Mouse (Mus musculus): ENCODE data around the gene Map2k7.

Map2k7 gene

GRCm38 (mm10) chr8:4238434-4239192, at the start of gene Map2k7, which contains the start of gene Gm49320:
TSS of gene Map2k7 (plus strand) at chr8:4238740.
TSS of gene Gm49320 (plus strand) at chr8:4238865.
- DNase-seq (ENCODE audit: low read depth, low spot score) = peak; percentile 100

GRCm38 (mm10) chr8:4189031-4189722, 49.4 kb upstream of the Map2k7 start:
- no peak for DNase-seq (ENCODE audit: low read depth, low spot score)

- no peak for DNase-seq (ENCODE audit: low read depth, low spot score)
Observed at GRCm38 (mm10) chr8:4192305-4192704, 46.2 kb upstream of the Map2k7 start.

GRCm38 (mm10) chr8:4192807-4193587, 45.5 kb upstream of the Map2k7 start:
- peak; percentile 68 for DNase-seq (ENCODE audit: low read depth, low spot score)

- DNase-seq (ENCODE audit: low read depth, low spot score) = no peak
Observed at GRCm38 (mm10) chr8:4193588-4193894, 45.0 kb upstream of the Map2k7 start.

GRCm38 (mm10) chr8:4201321-4201720, 37.2 kb upstream of the Map2k7 start:
- DNase-seq (ENCODE audit: low read depth, low spot score) = no peak

GRCm38 (mm10) chr8:4205246-4206123, 33.1 kb upstream of the Map2k7 start:
- DNase-seq (ENCODE audit: low read depth, low spot score) = no peak

- no peak for DNase-seq (ENCODE audit: low read depth, low spot score)
Observed at GRCm38 (mm10) chr8:4206182-4207015, 32.1 kb upstream of the Map2k7 start.

GRCm38 (mm10) chr8:4207016-4207350, 31.6 kb upstream of the Map2k7 start:
- DNase-seq (ENCODE audit: low read depth, low spot score) = no peak

- DNase-seq (ENCODE audit: low read depth, low spot score) = no peak
Observed at GRCm38 (mm10) chr8:4211097-4211496, 27.4 kb upstream of the Map2k7 start.

GRCm38 (mm10) chr8:4212809-4213209, 25.7 kb upstream of the Map2k7 start:
- DNase-seq (ENCODE audit: low read depth, low spot score) = no peak

- DNase-seq (ENCODE audit: low read depth, low spot score) = no peak
Observed at GRCm38 (mm10) chr8:4213210-4214005, 25.1 kb upstream of the Map2k7 start.

- no peak for DNase-seq (ENCODE audit: low read depth, low spot score)
Observed at GRCm38 (mm10) chr8:4214006-4214980, 24.2 kb upstream of the Map2k7 start.

GRCm38 (mm10) chr8:4216296-4216695, 22.2 kb upstream of the Map2k7 start:
- no peak for DNase-seq (ENCODE audit: low read depth, low spot score)

- no peak for DNase-seq (ENCODE audit: low read depth, low spot score)
Observed at GRCm38 (mm10) chr8:4216791-4217621, 21.5 kb upstream of the Map2k7 start, which contains the start of gene Prr36. TSS of gene Prr36 (minus strand) at chr8:4217459.

GRCm38 (mm10) chr8:4219617-4220016, 18.9 kb upstream of the Map2k7 start:
- no peak for DNase-seq (ENCODE audit: low read depth, low spot score)

- DNase-seq (ENCODE audit: low read depth, low spot score) = no peak
Observed at GRCm38 (mm10) chr8:4222059-4222458, 16.5 kb upstream of the Map2k7 start.

- no peak for DNase-seq (ENCODE audit: low read depth, low spot score)
Observed at GRCm38 (mm10) chr8:4226323-4226722, 12.2 kb upstream of the Map2k7 start.

All from forelimb bud, embryonic 11.5 days (tissue).